In genomic region chr9:27801807-27802206, GRCm38 (mm10) we compare ENCODE assay signal across 20 mouse cellular contexts. TPM values are rescaled to one million over a fixed set of nuclear protein-coding genes. Genes with fewer than 3 reads are reported as not detected.
"Had no signal": no experiment of that assay in that cellular context is flagged by ENCODE, and none has a peak within 500 bp of the region (broad histone marks: within the 10 kb centered on the region; RNA-seq: fewer than 3 reads in every experiment).

No protein-coding gene starts in this region.

- H3K4me1 ChIP-seq: heart, embryonic 10.5 days; heart, embryonic 12.5 days; hindbrain, embryonic 10.5 days; hindbrain, embryonic 12.5 days; intestine, embryonic 15.5 days; limb, embryonic 10.5 days; limb, embryonic 12.5 days had no signal

- DNase-seq: gastrocnemius, adult 2 months; gastrocnemius, postnatal 10 days; gastrocnemius, postnatal 25 days; kidney, adult 18-20 months; kidney, postnatal 4 days; liver had no signal

- H3K27me3 ChIP-seq: heart, embryonic 12.5 days; hindbrain, embryonic 12.5 days; intestine, embryonic 15.5 days; limb, embryonic 12.5 days had no signal

- H3K9me3 ChIP-seq: heart, embryonic 10.5 days; hindbrain, embryonic 12.5 days; intestine, embryonic 15.5 days; limb, embryonic 10.5 days; limb, embryonic 12.5 days had no signal

- H3K9ac ChIP-seq: heart, embryonic 12.5 days; hindbrain, embryonic 12.5 days; hindbrain, embryonic 14.5 days; intestine, embryonic 15.5 days; limb, embryonic 12.5 days had no signal

- ATAC-seq: hindbrain, embryonic 16.5 days; inflammation-experienced regulatory T-cells, adult 6 months; intestine, embryonic 15.5 days; intestine, postnatal 0 days had no signal

- H3K27ac ChIP-seq: gastrocnemius, adult 2 months; heart, embryonic 10.5 days; hindbrain, embryonic 10.5 days; hindbrain, embryonic 12.5 days; hindbrain, embryonic 14.5 days; intestine, embryonic 15.5 days; layer of hippocampus, adult 2 months; left cerebral cortex, adult 2 months; limb, embryonic 10.5 days; limb, embryonic 12.5 days had no signal

- H3K36me3 ChIP-seq: heart, embryonic 10.5 days; heart, embryonic 12.5 days; hindbrain, embryonic 10.5 days; hindbrain, embryonic 12.5 days; intestine, embryonic 15.5 days; limb, embryonic 10.5 days; limb, embryonic 12.5 days had no signal

- H3K4me3 ChIP-seq: gastrocnemius, adult 2 months; heart, embryonic 10.5 days; heart, embryonic 12.5 days; hindbrain, embryonic 10.5 days; hindbrain, embryonic 12.5 days; intestine, embryonic 15.5 days; layer of hippocampus, adult 2 months; left cerebral cortex, adult 2 months; limb, embryonic 10.5 days; limb, embryonic 12.5 days had no signal

- H3K4me2 ChIP-seq: heart, embryonic 12.5 days; hindbrain, embryonic 12.5 days; hindbrain, embryonic 14.5 days; intestine, embryonic 15.5 days; limb, embryonic 12.5 days had no signal

RNA-seq across cellular contexts. Expression of gene Opcml, which starts 11.2 kb away (rescaled TPM):
- total RNA-seq: granulocyte monocyte progenitor cell, adult 5-6 weeks had no signal
